Mouse (Mus musculus) urinary bladder, postnatal 25 days (tissue): ENCODE data around the gene Hadhb.
"Not testable (repeated sequence)": the region's sequence is repeated elsewhere in the genome, so short reads cannot be mapped to it uniquely, and the experiment has no call there.

Experiments used
- DNase-seq: peaks from one replicate; pipeline ENCODE4 v3.0.0; 2022; ENCODE audit warnings: low spot score

Hadhb gene

GRCm38 (mm10) chr5:30175811-30176210 is 20.8 kb downstream of the Hadhb start:
- no peak for DNase-seq

- DNase-seq = no peak
Observed at GRCm38 (mm10) chr5:30187687-30188485, 32.8 kb downstream of the Hadhb start.

- DNase-seq = no peak
Observed at GRCm38 (mm10) chr5:30192452-30192851, 37.4 kb downstream of the Hadhb start.

- no peak for DNase-seq
Observed at GRCm38 (mm10) chr5:30195340-30195739, 40.3 kb downstream of the Hadhb start.

- DNase-seq = no peak
Observed at GRCm38 (mm10) chr5:30198257-30198656, 43.2 kb downstream of the Hadhb start.

GRCm38 (mm10) chr5:30201521-30201920 is 46.5 kb downstream of the Hadhb start:
- no peak for DNase-seq

- no peak for DNase-seq
Observed at GRCm38 (mm10) chr5:30202221-30202620, 47.2 kb downstream of the Hadhb start.

GRCm38 (mm10) chr5:30203216-30203885 is 48.3 kb downstream of the Hadhb start:
- no peak for DNase-seq

- no peak for DNase-seq
Observed at GRCm38 (mm10) chr5:30204441-30204840, 49.4 kb downstream of the Hadhb start.

- no peak for DNase-seq
Observed at GRCm38 (mm10) chr5:30205034-30205433, 50.0 kb downstream of the Hadhb start.

- DNase-seq = no peak
Observed at GRCm38 (mm10) chr5:30205493-30205892, 50.4 kb downstream of the Hadhb start, which contains the start of gene Adgrf3. Adgrf3 (minus strand) TSS chr5:30205722.

GRCm38 (mm10) chr5:30207276-30207675 is 52.2 kb downstream of the Hadhb start:
- DNase-seq = no peak

GRCm38 (mm10) chr5:30210758-30211157 is 55.7 kb downstream of the Hadhb start:
- DNase-seq = not testable (repeated sequence)

- DNase-seq = peak; percentile 50
Observed at GRCm38 (mm10) chr5:30214889-30215288, 59.8 kb downstream of the Hadhb start.

GRCm38 (mm10) chr5:30215970-30216369 is 60.9 kb downstream of the Hadhb start:
- DNase-seq = no peak

GRCm38 (mm10) chr5:30219715-30220114 is 64.7 kb downstream of the Hadhb start:
- DNase-seq = no peak

GRCm38 (mm10) chr5:30220666-30221065 is 65.6 kb downstream of the Hadhb start:
- no peak for DNase-seq

- no peak for DNase-seq
Observed at GRCm38 (mm10) chr5:30222681-30223080, 67.6 kb downstream of the Hadhb start.

GRCm38 (mm10) chr5:30230901-30231300 is 75.9 kb downstream of the Hadhb start:
- DNase-seq = no peak

- DNase-seq = no peak
Observed at GRCm38 (mm10) chr5:30231891-30232270, 76.8 kb downstream of the Hadhb start.

GRCm38 (mm10) chr5:30232271-30232971 is 77.4 kb downstream of the Hadhb start, which contains the start of gene Selenoi:
Selenoi (plus strand) TSS chr5:30232581.
- DNase-seq = peak; percentile 95

- no peak for DNase-seq
Observed at GRCm38 (mm10) chr5:30233042-30233441, 78.0 kb downstream of the Hadhb start.

GRCm38 (mm10) chr5:30233979-30234378 is 78.9 kb downstream of the Hadhb start:
- no peak for DNase-seq
